In the genomic region with DNA sequence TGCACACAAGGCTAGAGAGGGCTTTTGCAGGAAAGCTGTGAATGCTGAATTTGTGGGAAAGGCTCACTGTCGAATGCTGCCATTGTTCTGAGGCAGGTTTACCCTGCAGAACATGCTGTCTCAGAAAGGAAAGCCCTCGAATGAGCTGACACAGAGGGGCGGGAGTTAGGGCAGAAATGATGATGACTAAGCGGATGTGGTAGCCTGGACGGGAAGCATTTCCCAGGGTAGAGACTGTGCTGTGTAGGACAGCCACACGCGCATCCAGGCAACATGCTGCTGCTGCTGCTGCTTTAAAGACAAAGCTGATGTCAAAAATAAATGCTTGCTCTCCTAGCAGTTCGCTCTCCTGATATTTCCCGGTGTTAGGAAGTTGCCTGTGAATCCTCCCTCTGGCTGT, we compare ENCODE assay signal across 8 mouse cellular contexts. TPM values are rescaled to one million over a fixed set of nuclear protein-coding genes. Genes with fewer than 3 reads are reported as not detected.
DNase-seq lines count a peak whose midpoint lies in the region; ATAC-seq and TF ChIP-seq lines count a peak whose summit lies in the region.

No protein-coding gene starts in this region.

- H3K4me1 ChIP-seq in heart, postnatal 0 days (ENCODE audit: control insufficient read depth, insufficient read depth), result no peaks in the 10 kb centered on the region

- WGBS in heart, postnatal 0 days, result 38% methylated on average over 9 of the region's 9 CpGs

- H3K27me3 ChIP-seq in heart, postnatal 0 days (ENCODE audit: control insufficient read depth, insufficient read depth, low read length), result no peaks in the 10 kb centered on the region

- H3K4me2 ChIP-seq in heart, postnatal 0 days (ENCODE audit: low read depth, low read length), result no peak overlapping the region

- H3K4me3 ChIP-seq in heart, postnatal 0 days (ENCODE audit: low read depth, low read length), result no peak overlapping the region

- H3K27ac ChIP-seq in heart, postnatal 0 days (ENCODE audit: low read depth), result no peak overlapping the region

- TF ChIP-seq EP300 in heart, postnatal 0 days (IDR thresholded peaks at IDR 0.05; ENCODE audit: low read depth), result no peak

- peak; percentile 39 for DNase-seq in kidney, adult 9 months
- DNase-seq in kidney, adult 11 months, result no peak
- peak; percentile 19 for DNase-seq in ZHBTc4 (ENCODE audit: low read depth, low spot score)
- DNase-seq in heart, postnatal 0 days (ENCODE audit: low spot score), result peak; percentile 25
- DNase-seq in lung, postnatal 10 days, result peak; percentile 39
- DNase-seq in thymus, adult 18-20 months, result peak; percentile 52 to 72
- no peak for DNase-seq in spleen, postnatal 14 days (ENCODE audit: low spot score in 2 of 2)
- no peak for DNase-seq in left cerebral cortex, adult 18-20 months (ENCODE audit: low spot score in 2 of 2)

- peaks cover 22% of the 10 kb centered on the region; the same call in 1 of the 2 replicates for H3K36me3 ChIP-seq in heart, postnatal 0 days (replicated peaks; ENCODE audit: control insufficient read depth, insufficient read depth, low read length)

- ATAC-seq in heart, postnatal 0 days (ENCODE audit: insufficient read depth, low read depth), result peak; percentile 67; the same call in 1 of the 2 replicates

- TF ChIP-seq CTCF in heart, postnatal 0 days (IDR thresholded peaks at IDR 0.05; ENCODE audit: low read depth), result no peak

- H3K9ac ChIP-seq in heart, postnatal 0 days (replicated peaks; ENCODE audit: low read depth, low read length), result no peak overlapping the region

- no peaks in the 10 kb centered on the region for H3K9me3 ChIP-seq in heart, postnatal 0 days (replicated peaks; ENCODE audit: control insufficient read depth, low read length)

RNA-seq across cellular contexts. Expression of a gene that starts 24.9 kb away (rescaled TPM):
- total RNA-seq in heart, postnatal 0 days (2014; rRNA removed; ENCODE audit: low replicate concordance), result 5.9 and 22.5 TPM in 2 replicates
- polyA plus RNA-seq in heart, postnatal 0 days (2015; fragmentation: Nextera tagmentation; extraction: Ambion mirVana), result 7.0 and 7.5 TPM in 2 replicates
- total RNA-seq in left cerebral cortex, adult 18-20 months (2021), result 100 to 1,000 TPM; 107 to 113 TPM

Comparison
In these comparisons a context has a peak if more than half of its experiments do, and no peak if none do; other contexts are left out.
1. DNase-seq: peak in kidney, adult 9 months (single experiment), ZHBTc4 (single experiment), heart, postnatal 0 days (single experiment), lung, postnatal 10 days (single experiment) and thymus, adult 18-20 months (2 of 2); none in kidney, adult 11 months (single experiment), spleen, postnatal 14 days (0 of 2) and left cerebral cortex, adult 18-20 months (0 of 2).